Mouse (Mus musculus) lung, postnatal 10 days (tissue): ENCODE results near the gene Gm20812.
"Not testable (repeated sequence)": the region's sequence is repeated elsewhere in the genome, so short reads cannot be mapped to it uniquely, and the experiment has no call there.

Experiments
- DNase-seq: peaks from one replicate; pipeline ENCODE4 v3.0.0; 2021

Gm20812 gene

DNA sequence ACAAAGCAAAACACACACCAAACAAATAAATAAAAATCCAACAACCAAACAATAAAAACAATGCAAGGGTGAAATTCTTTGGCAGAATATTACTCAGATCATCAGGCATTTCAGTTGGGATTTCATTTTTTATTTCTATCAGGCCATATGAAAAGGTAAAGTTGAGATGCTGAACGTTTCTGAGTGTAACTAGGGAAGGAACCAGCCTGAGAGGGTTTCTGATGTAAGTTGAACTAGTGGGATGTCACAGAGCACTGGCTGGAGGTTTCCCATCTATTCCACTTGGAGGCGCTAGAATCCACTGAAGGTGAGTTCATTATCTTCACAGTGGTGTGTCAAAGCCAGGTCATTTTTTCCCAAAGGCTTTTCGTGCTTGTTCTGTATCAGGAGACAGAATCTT is at the start of gene Gm20812:
TSS of gene Gm20812 (plus strand) at position 301 of the 400 bp plus-strand sequence.
- DNase-seq = not testable (repeated sequence)
